Mouse (Mus musculus) erythroid progenitor cell, adult 5-6 weeks (primary cell): ENCODE measurements around the gene Klf1. TPM values are rescaled to one million over a fixed set of nuclear protein-coding genes. Genes with fewer than 3 reads are reported as not detected.

Experiments used
- ATAC-seq: replicated peaks from 2 replicates; pipeline ENCODE4 v1.8.0; 2016; ENCODE audit warnings: moderate number of reproducible peaks, mild to moderate bottlenecking, moderate TSS enrichment, inconsistent platforms; ENCODE audit not compliant: poor library complexity, low FRiP score, severe bottlenecking
- total RNA-seq, 2 experiments: library from RNA; stranded (forward) in 1 of 2; stranded (reverse) in 1 of 2; fragments of 150-400 nt in 1 of 2; fragments of 186-747, 209-891 nt in 1 of 2; gene quantifications; 2 replicates each; pipeline versions ENCODE4 v1.2.3 to v1.2.4; 2015 to 2017; ENCODE audit warnings: low replicate concordance in 2 of 2

Klf1 gene
- total RNA-seq, 2 experiments from 2014 or later, result 262 to 399 TPM

DNA sequence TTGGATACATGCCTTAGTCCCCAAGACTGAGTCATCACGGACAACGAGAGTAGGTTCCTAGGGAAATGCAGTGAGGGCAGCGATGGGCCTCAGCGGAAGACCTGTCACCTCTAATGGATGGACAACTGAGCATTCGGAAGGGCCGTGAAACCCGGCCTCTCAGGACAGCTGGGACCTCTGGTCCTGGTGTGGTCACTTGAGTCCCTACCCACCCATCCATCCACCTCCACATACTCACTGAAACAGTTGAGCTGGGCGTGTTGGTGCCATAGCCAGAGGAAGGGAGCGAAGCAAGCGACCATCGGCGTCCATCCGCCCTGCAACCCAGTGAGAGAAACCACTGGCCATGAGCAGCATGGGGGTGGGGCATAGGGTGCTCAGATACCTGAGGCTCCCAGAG is 28.9 kb downstream of the Klf1 start:
- no peak for ATAC-seq

DNA sequence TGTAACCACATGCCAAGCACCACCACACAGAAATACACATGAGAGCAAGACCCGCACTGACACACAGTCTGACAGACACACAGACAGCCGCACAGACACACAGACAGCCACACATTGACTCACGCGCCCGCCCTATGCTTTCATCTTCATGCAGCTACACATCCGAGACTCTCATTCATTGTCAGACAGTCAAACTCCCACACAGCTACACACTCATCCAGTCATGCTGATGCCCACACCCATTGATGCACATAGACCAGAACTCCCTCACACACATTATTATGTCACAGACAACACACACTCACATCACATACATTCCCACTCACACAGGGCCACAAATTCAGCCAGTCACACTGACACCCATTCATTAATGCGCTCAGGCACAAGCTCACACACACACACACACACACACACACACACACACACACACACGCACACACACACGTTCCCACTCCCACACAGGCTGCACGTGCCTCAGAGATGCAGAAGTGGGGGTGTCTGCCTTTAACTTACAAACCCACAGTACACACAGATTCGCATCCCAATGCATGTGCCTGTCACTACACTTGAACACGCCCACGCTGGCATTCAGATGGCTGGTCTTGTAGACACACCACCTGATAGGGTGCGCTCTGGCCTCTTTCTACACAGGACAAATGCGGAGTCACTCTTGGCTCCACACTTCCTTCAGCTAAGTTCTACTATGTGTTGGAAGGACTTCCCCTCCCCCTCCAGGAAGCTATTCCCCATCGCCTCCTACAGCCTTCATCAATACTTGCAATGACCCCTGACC is 32.2 kb downstream of the Klf1 start:
- ATAC-seq, result no peak

DNA sequence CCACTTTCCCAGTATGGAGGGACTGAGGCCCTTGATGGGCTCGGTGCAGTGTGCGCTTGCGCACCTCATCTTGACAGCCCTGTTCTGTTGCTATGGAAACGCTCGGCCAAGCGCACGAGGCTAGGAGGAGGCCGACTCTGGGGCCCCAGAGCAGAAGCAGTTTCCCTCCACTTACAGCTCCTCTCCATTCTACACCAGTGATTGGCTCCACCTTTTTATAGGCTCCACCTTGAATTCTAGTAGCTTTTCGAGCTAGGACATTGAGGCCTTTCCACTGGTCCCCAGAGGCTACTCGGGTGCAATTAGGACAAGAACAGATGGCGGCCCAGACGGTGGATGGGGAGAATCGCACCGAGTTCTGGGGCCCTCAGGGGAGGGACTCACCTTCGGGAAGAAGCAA is 33.1 kb downstream of the Klf1 start:
- no peak for ATAC-seq

DNA sequence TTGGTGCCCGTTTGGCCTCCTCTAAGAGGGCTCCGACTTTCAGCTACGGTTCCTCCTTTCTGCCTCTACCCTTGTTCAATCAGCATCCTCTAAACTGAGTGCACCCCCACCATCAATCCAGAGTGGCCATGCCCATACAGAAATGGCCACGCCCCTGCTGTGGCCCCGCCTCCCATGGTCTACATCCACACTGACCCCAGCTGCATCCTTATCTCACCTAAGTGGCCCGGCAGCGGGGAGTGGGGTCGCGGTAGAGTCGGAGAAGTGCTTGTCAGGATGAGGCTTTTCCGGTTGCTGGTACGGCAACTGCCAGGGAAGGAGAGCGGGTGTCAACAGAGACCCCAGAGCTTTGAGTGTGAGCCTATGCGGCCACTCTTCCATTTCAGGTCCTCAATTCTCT is 33.8 kb downstream of the Klf1 start:
- no peak for ATAC-seq

DNA sequence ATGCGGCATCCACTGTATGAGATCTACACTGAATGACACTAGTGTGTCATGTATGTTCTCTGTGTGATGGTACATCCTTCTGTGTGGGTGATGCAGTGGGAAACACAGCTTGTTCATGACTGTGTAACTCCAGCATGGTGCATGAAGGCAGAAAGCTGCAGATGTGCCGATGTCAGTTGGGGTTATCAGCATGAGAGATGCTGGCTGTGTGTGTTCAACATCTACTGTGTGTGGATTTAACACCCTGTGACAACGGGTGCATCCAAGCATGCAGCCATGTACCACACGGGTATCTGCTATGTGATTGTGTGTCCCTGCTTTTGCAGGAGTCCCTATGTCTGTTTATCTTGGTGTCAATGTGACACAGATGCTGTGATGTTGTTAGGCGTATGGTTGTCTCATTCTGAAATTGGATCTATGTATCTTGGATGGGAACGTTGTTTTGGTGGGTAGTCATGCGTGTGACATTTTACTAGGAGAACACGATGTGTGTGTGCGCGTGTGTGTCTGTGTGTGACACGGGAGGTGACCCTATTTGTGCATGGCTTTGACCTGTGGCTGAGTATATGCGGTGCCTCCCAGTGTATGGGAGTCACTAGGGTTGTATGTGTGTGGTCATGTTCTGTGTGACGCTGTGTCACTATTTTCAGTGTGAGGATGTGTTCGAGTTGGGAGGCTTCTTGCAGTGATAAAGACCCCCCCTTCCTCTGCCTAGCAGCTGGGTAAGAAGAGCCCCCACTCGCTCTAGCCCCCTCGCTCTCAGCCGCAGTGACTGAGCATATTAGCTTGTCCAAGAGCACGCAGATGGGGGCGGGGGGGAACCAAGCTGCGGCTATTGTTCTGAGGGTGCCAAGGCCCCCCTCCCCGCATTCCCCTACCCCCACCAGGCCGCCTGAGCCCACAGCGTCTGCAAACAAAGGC is 34.6 kb downstream of the Klf1 start:
- no peak for ATAC-seq

DNA sequence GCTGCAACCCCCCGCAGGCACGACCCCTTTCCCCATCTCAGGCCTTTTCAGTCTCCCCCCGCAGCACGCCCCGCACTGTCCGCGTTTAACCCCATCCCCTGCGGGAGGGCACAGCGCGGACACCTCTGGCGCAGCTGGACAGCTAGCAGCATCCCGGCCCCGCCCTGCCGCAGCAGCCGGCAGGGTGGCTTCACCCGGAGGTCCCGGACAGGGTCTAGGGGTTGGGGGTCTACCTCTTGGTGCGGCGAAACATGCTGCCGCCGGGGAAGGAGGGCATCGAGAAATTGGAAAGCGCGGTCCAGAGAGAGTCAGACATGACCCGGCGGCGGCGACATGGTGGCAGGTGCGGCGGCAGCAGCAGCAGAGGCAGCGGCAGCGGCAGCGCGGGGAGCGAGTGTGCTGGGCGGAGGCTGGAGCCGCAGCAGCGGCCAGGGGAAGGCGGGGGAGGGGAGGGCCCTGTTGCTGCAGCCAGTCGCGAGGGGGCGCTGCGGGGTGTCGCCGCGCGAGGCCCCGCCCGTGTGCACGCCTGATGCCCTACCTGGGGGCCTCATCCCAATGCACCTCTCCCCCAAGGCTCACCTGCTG is 35.3 kb downstream of the Klf1 start, which contains the start of gene Mast1:
Gene Mast1, minus strand, starts transcription at position 398 of the 585 bp plus-strand sequence.
- peak; percentile 80 for ATAC-seq

DNA sequence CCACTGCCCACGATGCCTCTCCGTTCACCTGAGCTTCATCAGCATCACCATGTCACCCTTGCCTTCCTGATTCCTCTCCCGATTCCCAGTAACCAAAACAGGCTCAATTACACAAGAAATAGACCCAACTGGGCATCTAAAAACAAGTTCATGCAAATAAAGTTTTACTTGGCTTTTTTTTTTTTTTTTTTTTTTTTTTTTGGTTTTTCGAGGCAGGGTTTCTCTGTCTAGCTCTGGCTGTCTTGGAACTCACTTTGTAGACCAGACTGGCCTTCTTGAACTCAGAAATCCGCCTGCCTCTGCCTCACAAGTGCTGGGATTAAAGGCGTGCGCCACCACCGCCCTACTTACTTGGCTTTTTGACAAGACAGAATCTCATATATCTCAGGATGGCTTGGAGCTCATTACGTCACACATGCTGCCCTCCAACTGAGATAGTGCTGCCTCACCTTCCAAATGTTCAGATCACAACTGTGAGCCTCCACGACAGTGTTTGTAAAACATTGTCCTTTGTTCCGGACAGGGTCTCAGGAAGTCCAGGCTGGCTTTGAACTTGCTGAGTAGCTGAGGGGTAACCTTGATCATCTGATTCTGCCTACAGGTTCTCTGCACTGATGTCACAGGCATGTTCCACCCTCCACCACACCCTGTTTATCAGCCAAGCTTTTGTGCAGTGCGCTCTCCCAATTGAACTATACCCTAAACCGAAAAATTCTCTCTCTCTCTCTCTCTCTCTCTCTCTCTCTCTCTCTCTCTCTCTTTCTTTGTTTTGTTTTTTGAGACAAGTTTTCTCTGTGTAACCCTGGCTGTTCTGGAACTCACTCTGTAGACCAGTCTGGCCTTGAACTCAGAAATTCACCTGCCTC is 36.1 kb downstream of the Klf1 start:
- ATAC-seq, result no peak

DNA sequence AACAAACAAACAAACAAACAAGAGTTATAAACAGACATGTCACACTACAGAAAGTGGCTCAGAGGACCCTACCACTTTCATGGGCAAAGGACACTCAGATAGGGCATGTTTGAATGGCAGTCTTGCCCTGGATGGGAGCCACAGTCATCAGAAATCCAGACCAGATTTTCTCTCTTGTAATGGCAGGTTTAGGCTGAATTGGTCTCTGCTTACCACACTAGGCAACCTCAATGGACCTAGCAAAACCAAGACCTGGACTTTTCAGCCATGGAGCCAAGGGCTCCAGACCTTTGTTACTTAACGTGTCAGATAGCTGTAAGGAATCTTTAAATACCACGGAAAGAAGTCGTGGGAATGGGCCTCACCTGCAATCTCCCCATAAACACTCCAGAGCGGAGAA is 42.0 kb downstream of the Klf1 start:
- ATAC-seq, result no peak

DNA sequence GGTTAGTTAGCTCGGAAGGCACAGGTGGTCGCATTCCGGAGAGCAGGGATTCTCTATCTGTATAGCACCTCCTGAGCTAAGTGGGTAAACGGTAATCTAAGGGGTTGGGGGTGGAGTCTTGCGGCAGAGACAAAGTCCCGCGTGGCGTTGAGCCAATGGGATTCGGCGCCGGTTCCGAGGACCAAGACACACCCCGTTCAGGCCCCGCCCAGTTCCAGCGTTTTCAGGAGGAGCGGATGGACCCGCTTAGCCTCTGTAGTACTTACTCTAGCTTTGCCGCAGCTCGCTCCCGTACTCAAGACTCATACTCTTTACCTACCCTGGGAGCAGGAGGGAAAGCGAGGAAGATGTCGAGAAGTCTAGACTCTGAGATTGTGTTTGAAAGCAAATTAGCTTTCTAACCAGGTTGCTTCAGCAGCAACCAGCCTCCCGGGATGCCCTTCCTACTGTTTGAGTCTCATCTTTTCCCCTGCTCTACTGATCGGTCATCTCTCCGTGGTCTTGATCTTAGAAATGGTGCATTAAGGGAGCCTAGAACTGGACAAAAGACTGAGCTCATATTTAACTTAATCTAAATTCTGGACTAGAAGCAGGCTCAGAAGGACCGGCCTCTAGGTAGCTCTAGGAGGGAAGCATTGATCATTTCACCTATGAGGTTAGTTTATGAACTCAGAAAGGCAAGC is 42.9 kb downstream of the Klf1 start:
- peak; percentile 95 for ATAC-seq

DNA sequence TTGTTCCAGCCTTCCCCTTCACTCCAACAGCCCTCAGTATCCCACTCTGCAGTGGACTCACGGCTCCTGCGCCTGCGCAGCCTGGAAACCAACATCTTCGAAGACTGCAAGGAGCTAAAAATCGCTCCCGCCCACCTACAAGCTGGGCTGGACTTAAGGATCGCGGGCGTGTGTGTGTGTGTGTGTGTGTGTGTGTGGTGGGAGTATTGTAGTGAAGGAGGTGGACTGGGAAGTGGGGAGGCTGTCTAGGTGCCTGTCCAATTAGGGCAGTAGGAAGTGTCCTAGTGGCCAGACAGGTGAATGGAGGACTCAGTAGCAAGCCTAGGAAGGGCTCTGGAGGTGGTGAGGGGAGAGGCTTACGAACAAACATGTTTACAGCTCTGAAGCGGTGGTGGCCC is 43.5 kb downstream of the Klf1 start:
- no peak for ATAC-seq

DNA sequence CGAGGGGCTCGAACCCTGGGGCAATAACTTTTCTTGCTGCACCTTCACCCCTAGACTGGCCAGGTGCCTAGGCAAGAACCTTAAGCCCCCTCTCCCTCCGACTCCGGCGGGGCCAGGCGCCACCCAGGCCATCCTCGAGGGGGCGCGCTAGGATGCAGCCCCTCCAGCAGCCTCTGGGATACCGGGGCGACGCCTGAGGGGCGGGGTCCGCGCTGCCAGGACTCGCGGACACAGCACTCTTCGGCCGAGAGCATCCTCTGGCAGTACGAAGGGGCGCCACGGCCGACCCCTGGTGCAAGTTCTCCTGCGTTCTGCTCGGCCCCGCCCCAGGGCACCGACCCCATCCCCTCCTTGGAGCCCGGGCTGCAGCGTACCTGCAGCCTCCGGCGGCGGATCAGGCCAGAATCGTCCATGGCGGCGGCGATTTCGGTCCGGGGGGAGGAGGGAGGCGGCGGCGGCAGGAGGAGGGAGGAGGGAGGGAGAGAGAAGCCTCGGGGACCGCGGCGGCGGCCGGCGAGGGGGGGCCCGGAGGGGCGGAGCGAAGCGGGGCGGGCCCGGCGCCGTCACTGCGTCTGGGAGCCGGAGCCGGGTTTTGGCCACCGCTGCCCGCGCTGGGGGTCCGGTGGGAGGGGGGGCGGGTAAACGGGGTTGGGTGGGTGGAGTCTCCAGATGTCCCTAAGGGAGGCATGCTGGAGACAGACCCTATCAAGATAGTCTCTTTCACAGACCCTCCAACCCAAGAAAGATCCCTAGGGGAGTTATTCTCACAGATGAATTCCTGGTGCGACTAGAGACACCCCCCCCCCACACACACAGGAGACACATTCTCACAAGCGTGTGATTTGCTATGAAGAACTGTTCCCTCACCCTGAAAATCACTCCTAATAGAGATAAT is 44.2 kb downstream of the Klf1 start:
- ATAC-seq, result no peak

DNA sequence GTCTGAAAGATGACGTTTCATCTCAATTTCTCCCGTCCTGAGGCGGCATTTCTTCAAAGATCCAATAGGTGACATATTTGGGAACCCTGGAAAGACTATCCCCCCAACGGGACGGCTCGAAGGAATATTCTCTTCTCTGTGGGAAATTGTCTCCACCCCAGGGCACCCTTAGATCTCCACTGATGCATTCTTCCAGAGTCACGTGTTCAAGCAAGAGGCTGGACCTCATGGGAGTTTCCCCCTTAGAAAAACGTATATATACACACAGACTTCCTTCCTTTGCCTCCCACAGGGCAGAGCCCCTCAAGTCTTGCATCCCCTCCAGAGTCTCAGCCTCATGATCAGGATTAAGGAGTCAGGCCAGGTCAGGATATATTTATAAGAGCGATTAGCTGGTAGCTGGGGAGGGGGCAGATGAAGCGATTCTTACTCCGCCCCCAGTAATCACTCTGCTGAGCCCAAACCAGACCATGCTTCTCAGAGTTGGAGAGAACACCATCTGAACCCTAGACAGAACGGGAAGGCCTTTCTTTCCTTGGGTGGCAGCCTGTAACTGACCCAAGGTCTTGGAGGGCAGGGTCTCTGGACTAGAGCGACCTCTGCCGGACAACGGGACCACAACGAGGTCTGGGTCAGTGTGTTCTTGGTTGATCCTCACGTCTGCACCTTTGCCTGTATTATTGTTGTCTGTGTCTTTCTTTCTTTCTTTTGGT is 45.0 kb downstream of the Klf1 start, which contains the start of gene Rtbdn:
Gene Rtbdn, plus strand, starts transcription at position 464 of the 713 bp plus-strand sequence.
- no peak for ATAC-seq

DNA sequence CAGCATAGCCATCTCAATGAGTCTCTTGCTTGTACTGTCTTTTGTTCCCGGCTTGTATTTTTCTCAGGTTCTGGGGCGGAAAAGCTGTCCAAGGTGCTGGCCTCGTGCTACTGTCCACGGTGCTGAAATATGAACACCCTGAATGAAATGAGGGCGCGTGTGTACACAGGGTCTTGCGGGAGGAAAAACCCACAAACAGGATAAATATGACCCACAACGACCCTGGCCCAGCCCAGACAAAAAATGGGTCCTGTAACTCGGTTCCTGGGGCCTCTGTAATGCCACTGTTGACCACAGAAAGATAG is 45.5 kb downstream of the Klf1 start:
- ATAC-seq, result no peak

DNA sequence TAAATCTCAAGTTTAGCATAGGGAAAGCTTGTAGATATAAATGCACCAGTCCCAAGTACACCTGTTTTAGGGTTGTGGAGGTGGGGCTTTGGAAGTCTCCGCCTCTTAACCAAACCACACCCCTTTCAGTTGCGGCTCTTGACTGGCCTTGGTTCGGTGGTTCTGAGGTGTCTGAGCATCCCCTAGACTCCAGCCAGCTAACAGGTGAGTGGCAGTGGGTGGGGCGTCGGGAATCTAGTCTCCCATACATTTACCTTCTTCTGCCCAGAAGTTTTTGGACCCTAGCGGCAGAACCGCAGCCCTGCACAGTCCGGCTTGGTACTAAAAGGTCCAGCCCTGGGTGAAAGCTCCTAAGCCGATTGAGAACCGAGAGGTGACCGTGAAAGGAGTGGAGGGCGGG is 48.0 kb downstream of the Klf1 start:
- no peak for ATAC-seq

DNA sequence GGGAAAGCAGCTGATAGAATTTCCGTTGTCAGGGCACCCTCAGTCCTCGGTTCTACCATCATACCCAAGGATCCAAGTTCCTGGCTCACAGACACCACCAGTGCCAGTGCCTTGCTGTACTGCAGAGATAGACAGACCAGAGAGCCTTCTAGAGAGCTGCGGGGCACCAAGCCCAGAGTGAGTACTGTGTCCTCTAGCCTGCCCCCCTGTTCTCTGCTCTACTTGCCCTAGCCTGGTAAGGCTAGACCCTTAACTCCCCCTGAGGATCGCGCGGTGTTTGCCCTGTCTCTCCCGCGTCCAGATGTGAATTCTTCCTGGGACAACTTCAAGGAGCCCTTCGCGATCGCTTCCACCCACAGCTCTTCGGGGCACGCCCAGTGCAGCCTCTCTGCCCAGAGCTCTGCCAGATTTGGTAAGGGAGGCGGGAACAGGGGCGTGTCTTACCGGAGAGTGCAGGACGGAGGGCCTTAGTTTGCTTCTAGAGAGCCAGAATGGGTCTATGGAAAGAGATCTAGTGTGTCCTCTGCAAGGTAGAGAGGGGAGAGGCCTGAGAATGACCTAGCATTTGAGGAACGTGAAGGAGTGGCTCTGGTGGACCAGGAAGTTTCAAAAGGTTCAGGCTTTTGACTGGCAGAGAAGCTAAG is 51.0 kb downstream of the Klf1 start:
- ATAC-seq, result peak; percentile 87
